Mouse (Mus musculus) heart, postnatal 0 days (tissue): ENCODE measurements around the gene Ptprn2. TPM values are rescaled to one million over a fixed set of nuclear protein-coding genes. Genes with fewer than 3 reads are reported as not detected.

Experiments used
- ATAC-seq: fragments of 200-750 bp; cut with Nextera tagmentation; 2 replicates; pipeline ENCODE4 v1.8.0; 2017; ENCODE audit warnings: low read depth, moderate number of reproducible peaks, moderate library complexity; ENCODE audit not compliant: insufficient read depth
- DNase-seq: peaks from one replicate; pipeline ENCODE4 v3.0.0-alpha.2; 2016; ENCODE audit warnings: low spot score
- H3K27ac ChIP-seq: fragments of 300-500 bp; sonication (generic); 2 replicates; pipeline ENCODE4 v1.5.1; 2014; ENCODE audit warnings: low read depth, mild to moderate bottlenecking
- H3K27me3 ChIP-seq: fragments of 300-500 bp; sonication (generic); 2 replicates; pipeline ENCODE4 v1.6.1; 2014; ENCODE audit warnings: low read length, mixed read lengths; ENCODE audit not compliant: control insufficient read depth, insufficient read depth
- H3K36me3 ChIP-seq: fragments of 300-500 bp; sonication (generic); replicated peaks from 2 replicates; pipeline ENCODE4 v1.6.1; 2014; ENCODE audit warnings: low read length, mixed read lengths; ENCODE audit not compliant: control insufficient read depth, insufficient read depth
- H3K4me1 ChIP-seq: fragments of 300-500 bp; sonication (generic); 2 replicates; pipeline ENCODE4 v1.6.1; 2014; ENCODE audit warnings: antibody characterized with exemption; ENCODE audit not compliant: control insufficient read depth, insufficient read depth
- H3K4me2 ChIP-seq: fragments of 300-500 bp; sonication (generic); 2 replicates; pipeline ENCODE4 v1.6.1; 2014; ENCODE audit warnings: low read depth, mild to moderate bottlenecking, low read length, moderate library complexity
- H3K4me3 ChIP-seq: fragments of 300-500 bp; sonication (generic); 2 replicates; pipeline ENCODE4 v1.5.1; 2014; ENCODE audit warnings: low read depth, low read length
- H3K9ac ChIP-seq: fragments of 300-500 bp; sonication (generic); replicated peaks from 2 replicates; pipeline ENCODE4 v1.6.1; 2014; ENCODE audit warnings: low read depth, low read length, mixed read lengths
- H3K9me3 ChIP-seq: fragments of 300-500 bp; sonication (generic); replicated peaks from 2 replicates; pipeline ENCODE4 v1.6.1; 2016; ENCODE audit warnings: low read length; ENCODE audit not compliant: control insufficient read depth
- CTCF ChIP-seq: IDR thresholded peaks from 2 replicates; pipeline ENCODE4 v1.5.1; 2016; ENCODE audit warnings: antibody characterized with exemption, control low read depth, low read depth
- EP300 ChIP-seq: IDR thresholded peaks from 2 replicates; pipeline ENCODE4 v1.6.1; 2016; ENCODE audit warnings: antibody characterized with exemption, low read depth
- WGBS: fragments of 180-500 bp; shearing (Covaris S2); extraction: QIAGEN DNeasy Blood & Tissue Kit; methylation state at CpG from one replicate; pipeline ENCODE4 v1.1.7; 2014; 5-methylcytosine and 5-hydroxymethylcytosine counted together
- polyA plus RNA-seq: library from polyadenylated mRNA; unstranded; fragments of >200 nt; fragmentation: Nextera tagmentation; extraction: Ambion mirVana; gene quantifications from 2 replicates; pipeline ENCODE4 v1.2.1, GENCODE M21; 2015
- total RNA-seq: library from RNA; depleted of rRNA; stranded (reverse); fragments of >200 nt; gene quantifications from 2 replicates; pipeline ENCODE4 v1.2.3, GENCODE M21; 2014; ENCODE audit warnings: low replicate concordance

Gene Ptprn2
- total and polyA plus RNA-seq, 2 experiments from 2014 or later, result not detected

GRCm38 (mm10) chr12:117207421-117208120 lies 722.1 kb downstream of the Ptprn2 start:
- TF ChIP-seq EP300 (no peak), CTCF (no peak)
- Histone ChIP-seq H3K4me3 (no peak overlapping the region), H3K4me1 (0 out of 2 replicates have a peak, but pooled peaks cover under 1% of the 10 kb centered on the region), H3K9ac (no peak overlapping the region), H3K27me3 (no peaks in the 10 kb centered on the region), H3K27ac (no peak overlapping the region), H3K9me3 (no peaks in the 10 kb centered on the region), H3K36me3 (no peaks in the 10 kb centered on the region), H3K4me2 (no peak overlapping the region)
- no peak for DNase-seq
- WGBS, result 55% methylated on average over 4 of the region's 4 CpGs
- no peak for ATAC-seq

- H3K27me3 ChIP-seq, result no peaks in the 10 kb centered on the region
- TF ChIP-seq CTCF (no peak), EP300 (no peak)
- no peaks in the 10 kb centered on the region for H3K4me1 ChIP-seq
- no peak for DNase-seq
- H3K4me2 ChIP-seq, result no peak overlapping the region
- H3K4me3 ChIP-seq, result no peak overlapping the region
- H3K36me3 ChIP-seq, result no peaks in the 10 kb centered on the region
- 90% methylated on average over 4 of the region's 4 CpGs for WGBS
- H3K9ac ChIP-seq, result no peak overlapping the region
- no peak overlapping the region for H3K27ac ChIP-seq
- H3K9me3 ChIP-seq, result no peaks in the 10 kb centered on the region
- no peak for ATAC-seq
Measured at GRCm38 (mm10) chr12:117210467-117210866, 724.9 kb downstream of the Ptprn2 start.

GRCm38 (mm10) chr12:117213531-117213930 lies 728.0 kb downstream of the Ptprn2 start:
- no peak for DNase-seq
- no peak overlapping the region for H3K4me2 ChIP-seq
- H3K9me3 ChIP-seq, result no peaks in the 10 kb centered on the region
- H3K27ac ChIP-seq, result no peak overlapping the region
- 0 out of 2 replicates have a peak, but pooled peaks cover 2% of the 10 kb centered on the region for H3K27me3 ChIP-seq
- no peak for TF ChIP-seq EP300
- H3K4me1 ChIP-seq, result no peaks in the 10 kb centered on the region
- WGBS, result 50% methylated on average over 1 of the region's 1 CpGs
- no peak overlapping the region for H3K4me3 ChIP-seq
- no peaks in the 10 kb centered on the region for H3K36me3 ChIP-seq
- no peak for ATAC-seq
- no peak overlapping the region for H3K9ac ChIP-seq

- no peak for DNase-seq
- H3K4me1 ChIP-seq, result no peaks in the 10 kb centered on the region
- no peaks in the 10 kb centered on the region for H3K9me3 ChIP-seq
- no peak overlapping the region for H3K4me3 ChIP-seq
- no peaks in the 10 kb centered on the region for H3K36me3 ChIP-seq
- H3K4me2 ChIP-seq, result no peak overlapping the region
- H3K27me3 ChIP-seq, result 0 out of 2 replicates have a peak, but pooled peaks cover 3% of the 10 kb centered on the region
- ATAC-seq, result no peak
- H3K9ac ChIP-seq, result no peak overlapping the region
- no peak for TF ChIP-seq EP300
- no peak overlapping the region for H3K27ac ChIP-seq
- WGBS, result 55% methylated on average over 4 of the region's 4 CpGs
Measured at GRCm38 (mm10) chr12:117214272-117214671, 728.8 kb downstream of the Ptprn2 start.

- Histone ChIP-seq H3K4me2 (no peak overlapping the region), H3K4me3 (no peak overlapping the region), H3K4me1 (no peaks in the 10 kb centered on the region), H3K36me3 (no peaks in the 10 kb centered on the region), H3K27ac (no peak overlapping the region), H3K27me3 (0 out of 2 replicates have a peak, but pooled peaks cover 3% of the 10 kb centered on the region), H3K9ac (no peak overlapping the region), H3K9me3 (no peaks in the 10 kb centered on the region)
- no peak for ATAC-seq
- WGBS, result 67% methylated on average over 5 of the region's 5 CpGs
- TF ChIP-seq EP300 (no peak), CTCF (no peak)
- DNase-seq, result no peak
Measured at GRCm38 (mm10) chr12:117214919-117215318, 729.4 kb downstream of the Ptprn2 start.

- Histone ChIP-seq H3K4me1 (no peaks in the 10 kb centered on the region), H3K27me3 (0 out of 2 replicates have a peak, but pooled peaks cover 3% of the 10 kb centered on the region), H3K9ac (no peak overlapping the region), H3K9me3 (no peaks in the 10 kb centered on the region), H3K36me3 (no peaks in the 10 kb centered on the region), H3K4me2 (no peak overlapping the region), H3K4me3 (no peak overlapping the region), H3K27ac (no peak overlapping the region)
- TF ChIP-seq CTCF (no peak), EP300 (no peak)
- ATAC-seq (no peak), DNase-seq (no peak)
- 78% methylated on average over 4 of the region's 4 CpGs for WGBS
Measured at GRCm38 (mm10) chr12:117221909-117222308, 736.4 kb downstream of the Ptprn2 start.
